Mouse (Mus musculus) frontal cortex, postnatal 36 days (tissue): ENCODE results near the gene Plaa.
"Not testable (repeated sequence)": the region's sequence is repeated elsewhere in the genome, so short reads cannot be mapped to it uniquely, and the experiment has no call there.

Source experiments
- DNase-seq, 2 experiments: peaks; one replicate each; pipeline ENCODE4 v3.0.0; 2022; ENCODE audit warnings: low spot score in 2 of 2

The Plaa gene

DNA sequence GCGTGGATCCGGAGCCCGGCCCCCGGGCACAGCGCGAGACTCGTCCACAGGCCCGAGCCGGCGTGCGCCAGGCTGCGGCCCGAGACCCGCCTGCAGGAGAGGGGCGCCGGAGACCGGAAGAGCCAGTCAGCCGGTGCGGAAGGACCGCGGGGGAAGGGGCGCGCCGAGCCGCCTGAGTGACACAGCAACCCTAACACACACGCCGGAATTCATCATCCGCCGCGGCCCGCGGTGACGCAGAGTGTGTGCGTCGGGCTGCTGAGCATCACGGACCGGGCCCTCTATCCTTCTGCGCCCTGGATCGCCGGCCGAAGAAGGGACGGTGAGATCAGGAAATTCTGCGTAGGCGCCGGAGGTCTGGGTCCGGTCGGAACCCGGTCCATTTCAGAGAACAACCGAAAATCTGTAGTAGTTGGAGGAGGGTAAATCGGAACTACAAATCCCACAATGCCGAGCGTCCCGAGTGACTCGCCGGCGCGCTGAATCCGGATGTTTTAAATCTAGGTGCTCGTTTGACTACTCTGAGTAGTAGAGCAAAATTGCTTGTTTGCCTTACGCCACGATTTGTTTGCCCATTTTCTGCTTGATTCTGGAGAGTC is at the start of gene Plaa:
Gene Plaa, minus strand, starts transcription at position 214 of the 599 bp plus-strand sequence.
- DNase-seq: peak; percentile 95 to 97

GRCm38 (mm10) chr4:94650426-94651175 is 47.6 kb upstream of the Plaa start:
- not testable (repeated sequence) for DNase-seq

DNA sequence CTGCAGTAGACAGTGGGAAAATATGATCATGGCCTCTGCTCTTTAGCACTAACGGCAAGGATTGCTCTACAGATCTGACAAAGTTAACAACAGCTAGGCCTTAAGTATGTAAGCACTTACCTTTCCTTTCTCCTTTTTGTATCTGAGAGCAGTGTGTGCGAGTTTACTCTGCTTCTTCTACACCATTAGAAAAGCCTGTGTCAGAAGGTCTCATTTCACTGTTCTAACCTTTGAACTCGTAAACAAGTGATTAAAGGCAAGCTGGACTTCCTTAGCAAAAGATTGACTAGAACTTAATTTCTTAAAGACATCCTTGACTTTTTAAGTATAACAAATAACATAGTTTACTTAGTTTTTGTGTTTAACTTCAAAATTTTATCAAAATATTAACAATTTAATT is 46.9 kb upstream of the Plaa start, which contains the start of gene Lrrc19:
Gene Lrrc19, minus strand, starts transcription at position 225 of the 400 bp plus-strand sequence.
- no peak for DNase-seq

GRCm38 (mm10) chr4:94643141-94643540 is 40.1 kb upstream of the Plaa start:
- peak in 1 of 2 experiments; percentile 8 for DNase-seq

- no peak for DNase-seq
Observed at GRCm38 (mm10) chr4:94620077-94620476, 17.0 kb upstream of the Plaa start.

GRCm38 (mm10) chr4:94614627-94615006 is 11.6 kb upstream of the Plaa start:
- no peak for DNase-seq

DNA sequence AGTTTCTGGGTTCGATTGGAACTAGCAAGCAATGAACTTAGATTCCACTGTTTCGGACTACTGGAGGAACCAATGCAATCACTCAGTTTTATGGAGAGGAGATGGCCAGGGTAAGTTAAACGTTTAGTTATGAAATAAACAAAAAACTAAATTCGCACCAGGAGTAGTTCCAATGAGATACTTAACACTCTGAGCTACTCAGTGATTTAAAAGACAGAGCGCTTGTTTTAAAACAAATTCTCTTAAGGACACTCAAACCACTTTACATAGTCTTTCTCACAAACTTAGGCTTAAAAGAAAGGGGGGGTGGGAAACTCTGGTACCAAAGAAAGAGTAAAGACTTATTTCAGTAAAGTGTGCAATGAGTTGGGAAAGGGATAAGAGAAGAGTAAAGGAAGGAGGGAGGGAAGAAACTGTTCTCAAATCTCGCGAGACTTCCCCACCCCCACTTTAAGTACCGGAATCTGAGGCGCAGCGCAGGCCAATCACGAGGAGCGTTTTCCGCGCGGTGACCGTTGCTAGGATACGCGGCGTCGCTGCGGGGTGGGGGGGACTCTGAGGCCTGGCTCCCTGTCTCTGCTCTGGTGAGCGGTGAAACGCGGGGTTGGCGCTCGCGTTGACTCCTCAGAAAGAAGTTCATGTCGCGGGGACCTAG is 11.1 kb upstream of the Plaa start, which contains the start of gene Ift74:
Gene Ift74, plus strand, starts transcription at position 520 of the 655 bp plus-strand sequence.
- peak; percentile 92 to 95 for DNase-seq

- no peak for DNase-seq
Observed at GRCm38 (mm10) chr4:94610339-94610738, 7.3 kb upstream of the Plaa start.

GRCm38 (mm10) chr4:94605591-94605990 is 2.5 kb upstream of the Plaa start:
- DNase-seq: no peak

DNA sequence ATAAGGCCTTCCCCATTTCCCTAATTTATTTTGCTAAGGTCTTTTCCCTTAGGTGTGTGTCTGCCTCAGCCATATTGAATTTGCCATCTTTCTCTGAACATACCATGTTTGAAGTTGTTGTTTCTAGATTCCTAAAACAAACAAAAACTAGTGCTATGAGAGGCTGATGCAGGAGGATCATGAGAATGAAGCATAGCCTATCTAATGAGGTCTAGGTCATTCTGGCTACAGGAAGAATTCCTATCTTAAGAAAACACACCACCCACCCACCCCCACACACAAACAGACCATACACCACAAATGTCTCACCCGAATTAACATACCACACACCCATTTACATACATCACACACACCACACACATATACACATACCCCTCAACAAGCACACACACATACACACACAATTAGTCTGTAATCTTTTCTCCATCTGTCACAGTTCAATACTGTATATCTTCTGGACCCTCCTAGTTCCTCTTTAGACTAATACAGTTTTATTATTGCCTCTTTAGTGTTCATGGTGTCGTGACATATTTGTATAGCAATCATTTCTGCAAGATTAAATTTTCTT is 1.5 kb upstream of the Plaa start:
- no peak for DNase-seq

GRCm38 (mm10) chr4:94602496-94603030 is 481 bp downstream of the Plaa start:
- no peak for DNase-seq

- DNase-seq: no peak
Observed at GRCm38 (mm10) chr4:94601395-94601794, 1.6 kb downstream of the Plaa start.

- no peak for DNase-seq
Observed at GRCm38 (mm10) chr4:94592709-94593108, 10.3 kb downstream of the Plaa start.

DNA sequence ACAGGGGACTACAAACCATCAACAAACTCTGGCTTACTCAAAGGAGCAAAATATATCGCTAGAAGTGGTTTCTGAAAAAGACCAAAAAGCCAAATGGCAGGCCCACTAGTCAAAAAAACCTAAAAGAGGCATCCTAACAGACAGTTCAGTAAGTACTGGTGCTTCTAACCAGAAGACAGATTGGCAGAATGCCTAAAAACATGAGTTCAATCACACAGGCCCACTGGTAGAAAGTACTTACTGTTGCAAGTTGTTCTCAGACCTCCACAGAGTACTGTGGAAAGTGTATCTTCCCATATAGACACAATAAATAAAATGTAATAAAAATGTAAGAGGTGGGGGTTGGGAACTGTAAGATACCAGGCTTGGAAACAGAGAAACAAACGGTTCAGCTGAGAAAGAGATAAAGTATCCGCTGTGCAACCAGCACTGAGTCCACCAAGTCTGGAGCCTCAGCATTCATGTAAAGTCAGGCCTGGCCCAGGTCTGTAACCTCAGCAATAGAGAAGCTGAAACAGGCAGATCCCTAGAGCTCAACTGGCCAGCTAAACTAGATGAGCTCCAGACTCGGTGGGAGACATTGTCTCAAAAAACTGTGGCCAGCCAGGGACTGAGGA is 11.2 kb downstream of the Plaa start:
- no peak for DNase-seq

DNA sequence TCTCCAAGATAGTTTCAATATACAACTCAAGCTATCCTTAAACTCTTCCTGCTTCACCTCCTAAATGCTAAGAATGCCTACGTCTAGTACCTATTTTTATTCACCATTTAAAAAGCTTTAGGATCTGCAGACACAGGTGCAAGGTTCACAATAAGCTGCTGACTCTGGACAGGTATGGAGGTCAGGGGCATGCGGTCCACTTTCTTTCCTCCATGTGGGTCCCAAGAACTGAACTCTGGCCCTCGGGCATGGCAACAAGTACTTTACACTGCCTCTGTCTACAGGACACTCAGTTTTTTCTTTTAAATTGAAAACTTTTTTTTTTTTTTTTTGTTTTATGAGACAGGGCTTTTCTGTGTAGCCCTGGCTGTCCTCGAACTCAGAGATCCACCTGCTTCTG is 30.4 kb downstream of the Plaa start:
- DNase-seq: no peak

DNA sequence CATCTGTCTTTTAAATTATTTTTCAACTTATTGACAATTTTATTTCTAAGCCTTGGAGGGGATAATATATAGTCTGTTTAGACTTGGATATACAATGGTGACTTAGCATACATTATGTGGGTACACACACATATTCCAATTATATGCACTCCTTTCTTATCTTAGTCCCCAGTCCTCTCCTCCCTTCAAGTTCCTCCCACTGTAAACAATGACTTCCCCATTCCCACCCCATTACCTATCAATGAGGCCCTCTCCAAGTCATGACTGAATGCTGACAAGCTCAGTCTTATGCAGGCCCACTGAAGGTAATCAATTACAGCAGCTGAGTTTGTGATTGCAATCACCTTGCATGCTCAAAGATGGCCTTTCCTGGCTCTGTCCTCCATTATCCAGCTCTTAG is 38.7 kb downstream of the Plaa start:
- DNase-seq: no peak

GRCm38 (mm10) chr4:94561954-94562648 is 40.9 kb downstream of the Plaa start:
- no peak for DNase-seq

- DNase-seq: no peak
Observed at GRCm38 (mm10) chr4:94560316-94560715, 42.7 kb downstream of the Plaa start.

- DNase-seq: no peak
Observed at GRCm38 (mm10) chr4:94559266-94559665, 43.8 kb downstream of the Plaa start.

- no peak for DNase-seq
Observed at GRCm38 (mm10) chr4:94557145-94557544, 45.9 kb downstream of the Plaa start.
